Mouse (Mus musculus) embryonic facial prominence, embryonic 13.5 days (tissue): Measurements from ENCODE around the gene Pde5a. TPM values are rescaled to one million over a fixed set of nuclear protein-coding genes. Genes with fewer than 3 reads are reported as not detected.

Experiments used
- ATAC-seq: fragments of 200-750 bp; cut with Nextera tagmentation; 2 replicates; pipeline ENCODE4 v1.8.0; 2017; ENCODE audit warnings: low read depth; ENCODE audit not compliant: insufficient number of reproducible peaks, insufficient read depth, low FRiP score, low TSS enrichment
- H3K27ac ChIP-seq: fragments of 300-500 bp; sonication (generic); 2 replicates; pipeline ENCODE4 v1.5.1; 2015; ENCODE audit warnings: moderate library complexity, mild to moderate bottlenecking, inconsistent platforms
- H3K27me3 ChIP-seq: fragments of 300-500 bp; sonication (generic); 2 replicates; pipeline ENCODE4 v1.6.1; 2015; ENCODE audit warnings: mild to moderate bottlenecking, inconsistent platforms
- H3K36me3 ChIP-seq: fragments of 300-500 bp; sonication (generic); 2 replicates; pipeline ENCODE4 v1.6.1; 2015; ENCODE audit warnings: mild to moderate bottlenecking, inconsistent platforms
- H3K4me1 ChIP-seq: fragments of 300-500 bp; sonication (generic); 2 replicates; pipeline ENCODE4 v1.6.1; 2015; ENCODE audit warnings: inconsistent platforms
- H3K4me2 ChIP-seq: fragments of 300-500 bp; sonication (generic); 2 replicates; pipeline ENCODE4 v1.6.1; 2015; ENCODE audit warnings: moderate library complexity, mild to moderate bottlenecking, inconsistent platforms
- H3K4me3 ChIP-seq: fragments of 300-500 bp; sonication (generic); 2 replicates; pipeline ENCODE4 v1.5.1; 2015; ENCODE audit warnings: mild to moderate bottlenecking, inconsistent platforms
- H3K9ac ChIP-seq: fragments of 300-500 bp; sonication (generic); 2 replicates; pipeline ENCODE4 v1.6.1; 2015; ENCODE audit warnings: mild to moderate bottlenecking, inconsistent platforms
- H3K9me3 ChIP-seq: fragments of 300-500 bp; sonication (generic); 2 replicates; pipeline ENCODE4 v1.6.1; 2016; ENCODE audit warnings: inconsistent platforms
- WGBS: fragments of 180-500 bp; shearing (Covaris S2); methylation state at CpG from one replicate; pipeline ENCODE4 v1.1.7; 2015; ENCODE audit warnings: mixed read lengths; 5-methylcytosine and 5-hydroxymethylcytosine counted together
- polyA plus RNA-seq: library from polyadenylated mRNA; unstranded; fragments of >200 nt; fragmentation: Nextera tagmentation; extraction: Ambion mirVana; gene quantifications from 2 replicates; pipeline ENCODE4 v1.2.1, GENCODE M21; 2015

The Pde5a gene
- polyA plus RNA-seq: 5.9 and 7.4 TPM in 2 replicates

DNA sequence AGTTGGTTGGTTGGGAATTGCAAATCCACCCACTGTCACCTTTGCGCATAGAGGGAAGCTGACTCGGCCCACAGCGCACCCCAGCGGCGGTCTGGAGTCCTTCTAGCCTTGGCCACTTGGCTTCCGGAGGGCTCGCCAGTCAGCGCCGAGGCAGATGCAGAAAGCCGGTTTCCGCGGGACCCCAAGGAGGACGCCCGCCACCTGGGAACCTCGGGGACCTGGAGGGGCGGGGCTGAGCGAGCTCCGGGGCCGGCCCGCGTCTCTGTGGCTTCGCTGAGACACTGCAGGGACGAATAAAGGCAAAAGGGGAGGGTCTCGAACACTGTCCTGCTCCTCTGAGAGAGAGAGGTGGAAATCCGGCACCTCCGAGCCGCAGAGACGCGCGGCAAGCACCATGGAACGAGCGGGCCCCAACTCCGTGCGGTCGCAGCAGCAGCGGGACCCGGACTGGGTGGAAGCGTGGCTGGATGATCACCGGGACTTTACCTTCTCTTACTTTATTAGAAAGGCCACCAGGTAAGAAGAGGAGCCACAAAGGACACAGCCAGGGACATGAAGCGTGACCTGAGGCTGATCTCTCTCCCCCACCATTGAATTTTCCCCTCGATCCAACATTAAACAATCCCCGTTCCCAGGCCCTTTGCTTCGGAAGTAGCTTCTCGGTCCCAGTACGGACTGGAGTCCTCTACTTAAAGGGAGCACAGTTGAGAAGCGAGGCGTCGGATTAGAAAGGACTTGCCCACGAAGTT lies at the start of gene Pde5a:
Gene Pde5a (plus strand): TSS at position 96 of the 749 bp plus-strand sequence.
- H3K4me1 ChIP-seq: peaks cover 17% of the 10 kb centered on the region
- H3K9ac ChIP-seq: peak within 1 kb of the TSS; percentile 86
- H3K9me3 ChIP-seq: no peaks in the 10 kb centered on the region
- H3K4me3 ChIP-seq: peak within 1 kb of the TSS; percentile 79
- WGBS: under 1% methylated on average over 49 of the region's 49 CpGs
- H3K4me2 ChIP-seq: peak within 1 kb of the TSS; percentile 70
- peak within 1 kb of the TSS; percentile 96 for H3K27ac ChIP-seq
- H3K36me3 ChIP-seq: no peaks in the 10 kb centered on the region
- ATAC-seq: 0 out of 2 replicates have a peak, but pooled peaks have one; percentile 27
- no peaks in the 10 kb centered on the region for H3K27me3 ChIP-seq

DNA sequence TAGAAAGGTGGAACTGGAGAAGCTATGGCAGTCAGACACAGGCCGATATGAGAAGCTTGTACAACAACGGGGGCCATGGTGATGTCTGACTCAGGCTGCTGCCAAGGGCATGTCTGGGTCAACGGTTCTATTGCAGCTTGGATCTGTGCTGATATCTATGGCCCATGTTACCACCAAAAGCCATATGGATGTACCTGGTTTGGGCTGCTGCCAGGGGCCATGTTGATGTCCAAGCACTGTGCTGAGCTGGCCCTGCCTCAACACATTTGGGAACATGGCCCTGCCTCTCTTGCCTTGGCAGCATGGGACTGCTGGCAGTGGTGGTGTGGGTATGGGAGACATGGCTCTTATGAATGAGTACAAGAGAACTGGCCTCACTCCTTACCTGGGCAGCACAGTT lies 47.9 kb upstream of the Pde5a start:
- Histone ChIP-seq H3K36me3 (no peaks in the 10 kb centered on the region), H3K27ac (no peak overlapping the region), H3K4me2 (no peak overlapping the region), H3K9ac (no peak overlapping the region), H3K4me1 (no peaks in the 10 kb centered on the region), H3K4me3 (no peak overlapping the region), H3K27me3 (no peaks in the 10 kb centered on the region), H3K9me3 (no peaks in the 10 kb centered on the region)
- WGBS: 92% methylated on average over 3 of the region's 3 CpGs
- peak; percentile 32; the same call in 1 of the 2 replicates for ATAC-seq

DNA sequence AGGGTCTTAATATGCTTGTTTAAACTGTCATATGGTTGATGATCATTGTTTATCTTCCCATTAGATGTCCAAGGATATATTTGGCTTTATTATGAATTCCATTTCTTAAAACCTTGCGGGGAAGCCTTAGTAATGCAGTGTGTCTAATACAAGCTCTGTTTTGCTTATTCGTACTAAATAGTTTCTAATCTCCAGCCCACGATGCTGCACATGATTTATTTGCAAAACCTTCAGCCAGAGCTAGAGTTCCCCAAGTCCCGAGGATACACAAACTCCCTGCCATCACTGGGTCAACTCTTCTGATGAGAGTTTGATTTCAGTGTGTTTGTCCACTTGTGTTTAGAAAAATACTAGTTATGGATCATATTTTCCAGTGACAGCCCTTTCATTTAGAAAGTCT lies 46.4 kb upstream of the Pde5a start:
- H3K4me1 ChIP-seq: no peaks in the 10 kb centered on the region
- 76% methylated on average over 4 of the region's 4 CpGs for WGBS

DNA sequence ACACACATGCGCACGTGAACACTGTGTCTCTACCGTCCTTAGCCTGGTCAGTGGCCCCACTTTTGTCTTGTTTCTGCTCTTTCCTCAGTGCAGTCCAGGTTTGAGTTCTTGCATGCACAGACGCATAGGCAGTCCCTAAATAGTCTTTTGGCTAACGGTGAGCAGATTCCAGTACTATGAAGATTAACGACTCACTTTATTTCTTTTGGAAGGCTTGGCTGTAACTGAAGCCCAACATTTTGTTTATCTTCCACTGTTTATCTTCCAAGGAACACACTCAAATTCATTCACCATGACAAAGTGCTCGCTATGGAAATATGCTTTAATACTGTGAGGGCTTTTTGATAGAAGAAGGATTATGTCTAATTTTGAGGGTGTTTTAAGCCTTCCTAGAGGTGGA lies 43.9 kb upstream of the Pde5a start:
- Histone ChIP-seq H3K4me1 (no peaks in the 10 kb centered on the region), H3K36me3 (no peaks in the 10 kb centered on the region), H3K27me3 (no peaks in the 10 kb centered on the region), H3K4me2 (no peak overlapping the region), H3K9me3 (no peaks in the 10 kb centered on the region), H3K27ac (no peak overlapping the region), H3K9ac (no peak overlapping the region), H3K4me3 (no peak overlapping the region)
- ATAC-seq: no peak
- WGBS: 85% methylated on average over 7 of the region's 7 CpGs

More for the DNA sequence above, 46.4 kb upstream of the Pde5a start:
- Histone ChIP-seq H3K27me3 (no peaks in the 10 kb centered on the region), H3K36me3 (no peaks in the 10 kb centered on the region), H3K4me3 (no peak overlapping the region), H3K27ac (no peak overlapping the region), H3K9me3 (no peaks in the 10 kb centered on the region), H3K9ac (no peak overlapping the region), H3K4me2 (no peak overlapping the region)
- no peak for ATAC-seq

DNA sequence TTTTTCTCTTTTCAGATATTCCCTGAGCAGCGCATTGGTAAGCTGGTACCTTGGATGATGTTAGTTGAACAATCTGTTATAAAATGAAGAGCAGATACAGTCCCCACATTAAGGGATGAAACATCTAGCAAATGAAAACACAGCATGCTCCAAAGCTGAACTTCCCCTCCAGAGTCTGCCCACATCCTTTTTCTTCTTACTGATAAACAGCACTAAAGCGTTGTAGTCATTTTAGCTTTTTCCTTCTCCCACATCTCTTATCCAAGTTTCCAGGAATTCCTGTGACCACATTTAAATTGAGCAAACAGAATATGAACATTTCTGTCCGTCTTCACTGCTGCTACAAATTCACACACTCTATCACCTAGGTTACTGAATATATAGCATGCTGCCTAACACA lies 35.7 kb upstream of the Pde5a start:
- Histone ChIP-seq H3K27ac (no peak overlapping the region), H3K4me3 (no peak overlapping the region), H3K4me2 (no peak overlapping the region), H3K36me3 (no peaks in the 10 kb centered on the region), H3K27me3 (no peaks in the 10 kb centered on the region), H3K9me3 (no peaks in the 10 kb centered on the region), H3K4me1 (no peaks in the 10 kb centered on the region), H3K9ac (no peak overlapping the region)
- ATAC-seq: no peak
- WGBS: 73% methylated on average over 3 of the region's 3 CpGs

DNA sequence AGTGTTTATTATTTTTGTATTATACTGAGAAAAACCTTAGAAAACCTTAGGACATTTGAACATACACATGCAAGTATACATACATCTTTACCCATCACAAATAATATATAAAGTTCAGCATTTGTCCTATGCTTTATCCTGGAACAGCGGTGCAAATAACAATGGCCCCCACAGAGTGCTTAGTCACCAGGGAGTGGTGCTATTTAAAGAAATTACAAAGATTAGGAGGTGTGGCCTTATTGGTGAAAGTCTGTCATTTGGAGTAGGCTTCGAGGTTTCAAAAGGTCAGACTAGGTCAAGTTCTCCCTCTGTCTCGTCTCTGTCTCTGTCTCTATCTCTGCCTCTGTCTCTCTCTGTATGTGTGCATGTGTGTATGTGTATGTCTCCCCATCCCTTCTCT lies 32.9 kb upstream of the Pde5a start:
- no peak overlapping the region for H3K4me3 ChIP-seq
- no peak overlapping the region for H3K27ac ChIP-seq
- H3K9me3 ChIP-seq: no peaks in the 10 kb centered on the region
- 76% methylated on average over 3 of the region's 3 CpGs for WGBS
- H3K27me3 ChIP-seq: no peaks in the 10 kb centered on the region
- H3K36me3 ChIP-seq: no peaks in the 10 kb centered on the region
- ATAC-seq: no peak
- no peak overlapping the region for H3K4me2 ChIP-seq
- no peak overlapping the region for H3K9ac ChIP-seq
- no peaks in the 10 kb centered on the region for H3K4me1 ChIP-seq

DNA sequence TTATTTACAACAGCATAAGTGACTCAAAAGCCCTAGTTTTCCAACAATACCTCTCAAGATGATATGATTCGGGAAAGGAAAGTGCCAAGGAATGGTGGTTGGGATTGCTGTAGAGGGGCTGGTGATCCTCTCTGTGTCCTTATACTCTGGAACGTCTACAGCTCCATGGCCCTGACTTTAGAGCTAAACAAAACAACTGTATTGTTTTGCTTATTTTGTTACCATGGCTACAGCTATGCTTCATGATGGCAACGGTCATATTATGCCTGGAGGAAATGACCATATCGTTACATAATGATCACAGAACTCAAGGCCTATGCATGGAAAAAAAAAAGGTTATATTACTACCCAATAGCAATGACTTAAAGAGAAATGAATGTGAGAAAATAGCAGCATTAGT lies 32.1 kb upstream of the Pde5a start:
- Histone ChIP-seq H3K9ac (no peak overlapping the region), H3K9me3 (no peaks in the 10 kb centered on the region), H3K27ac (no peak overlapping the region), H3K4me3 (no peak overlapping the region), H3K4me2 (no peak overlapping the region), H3K27me3 (no peaks in the 10 kb centered on the region), H3K36me3 (no peaks in the 10 kb centered on the region), H3K4me1 (no peaks in the 10 kb centered on the region)
- WGBS: 75% methylated on average over 4 of the region's 4 CpGs
- no peak for ATAC-seq

DNA sequence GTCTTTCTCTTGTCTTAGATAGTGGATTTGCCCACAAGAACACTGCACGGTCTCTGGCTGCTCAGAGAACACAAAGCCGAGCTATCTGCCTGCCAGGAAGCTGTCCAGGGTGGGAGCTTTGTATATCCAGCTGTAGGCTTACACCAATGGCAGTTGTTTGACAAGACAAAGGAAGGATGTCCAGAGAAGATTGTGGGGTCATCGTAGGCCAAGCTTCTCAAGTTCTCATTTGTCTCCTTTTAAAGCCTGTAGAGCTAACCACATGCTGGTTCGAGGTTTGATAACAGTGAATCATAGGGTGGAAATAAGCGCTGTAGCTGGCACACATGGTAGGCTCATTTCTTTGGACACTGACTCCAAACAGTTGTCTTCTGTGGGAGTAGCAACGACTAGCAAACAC lies 24.5 kb upstream of the Pde5a start:
- H3K9me3 ChIP-seq: no peaks in the 10 kb centered on the region
- no peaks in the 10 kb centered on the region for H3K36me3 ChIP-seq
- no peak overlapping the region for H3K4me3 ChIP-seq
- H3K4me1 ChIP-seq: no peaks in the 10 kb centered on the region
- H3K27ac ChIP-seq: no peak overlapping the region
- no peak for ATAC-seq
- no peaks in the 10 kb centered on the region for H3K27me3 ChIP-seq
- no peak overlapping the region for H3K4me2 ChIP-seq
- WGBS: 41% methylated on average over 6 of the region's 6 CpGs
- no peak overlapping the region for H3K9ac ChIP-seq

DNA sequence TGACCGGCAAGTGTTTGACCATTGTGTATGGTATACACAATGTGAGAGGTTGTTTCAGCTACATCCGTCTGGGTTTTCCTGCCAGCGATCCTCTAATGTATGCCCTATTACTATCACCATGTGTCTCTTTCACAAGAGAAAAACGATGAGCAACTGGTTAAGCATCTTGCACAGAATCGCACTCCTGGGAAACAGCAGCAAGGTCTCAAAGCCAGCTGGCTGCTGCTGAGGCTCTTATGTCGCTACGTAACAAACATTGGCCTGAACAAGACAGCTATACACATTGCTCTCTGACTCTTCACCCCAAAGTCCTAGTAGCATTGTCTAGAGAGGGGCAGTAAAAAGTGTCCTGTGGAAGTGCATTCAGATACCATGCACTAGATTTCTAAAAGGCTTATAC lies 23.5 kb upstream of the Pde5a start:
- Histone ChIP-seq H3K27me3 (no peaks in the 10 kb centered on the region), H3K36me3 (no peaks in the 10 kb centered on the region), H3K27ac (no peak overlapping the region), H3K9ac (no peak overlapping the region), H3K4me3 (no peak overlapping the region), H3K4me2 (no peak overlapping the region), H3K4me1 (no peaks in the 10 kb centered on the region), H3K9me3 (no peaks in the 10 kb centered on the region)
- 89% methylated on average over 7 of the region's 7 CpGs for WGBS
- no peak for ATAC-seq

DNA sequence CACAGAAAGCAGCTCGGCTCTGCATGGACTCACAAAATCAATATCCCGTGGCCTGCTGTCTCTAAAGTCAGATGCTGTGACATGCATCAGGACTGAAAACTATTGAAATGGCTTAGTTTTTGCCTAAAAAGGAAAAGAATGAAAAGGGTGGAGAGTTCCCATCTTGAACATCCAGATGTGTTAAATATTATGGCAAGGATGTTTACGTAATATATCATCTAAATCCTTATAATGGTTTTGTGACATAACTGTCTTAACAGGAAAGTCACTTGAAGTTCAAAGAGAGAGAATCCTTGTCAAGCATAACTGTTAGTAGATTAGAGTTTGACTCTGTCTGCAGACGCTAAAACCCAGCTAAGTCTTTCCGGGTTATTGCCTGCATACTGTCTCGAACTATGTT lies 20.3 kb upstream of the Pde5a start:
- 75% methylated on average over 6 of the region's 6 CpGs for WGBS

DNA sequence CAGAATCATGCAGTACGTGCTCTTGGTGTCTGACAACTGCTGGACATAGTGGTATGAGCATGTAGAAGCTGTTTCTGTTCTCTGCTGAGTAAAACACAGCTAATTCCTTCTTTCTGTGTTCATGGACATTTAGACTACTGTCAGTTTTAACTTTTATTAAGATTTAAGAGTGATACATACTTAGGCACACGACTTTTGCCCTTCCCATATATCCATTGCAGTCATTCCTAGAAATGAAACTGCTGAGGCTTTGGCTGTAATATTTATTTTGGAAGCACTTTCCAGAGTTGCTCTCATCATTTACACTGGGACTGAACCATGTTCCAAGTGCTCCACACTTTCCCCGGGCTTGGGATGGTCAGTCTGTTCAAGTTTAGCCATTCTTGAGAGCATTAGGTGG lies 18.6 kb upstream of the Pde5a start:
- WGBS: 90% methylated on average over 3 of the region's 3 CpGs
- Histone ChIP-seq H3K27ac (no peak overlapping the region), H3K9ac (no peak overlapping the region), H3K9me3 (no peaks in the 10 kb centered on the region), H3K36me3 (no peaks in the 10 kb centered on the region), H3K27me3 (no peaks in the 10 kb centered on the region), H3K4me2 (no peak overlapping the region), H3K4me3 (no peak overlapping the region), H3K4me1 (no peaks in the 10 kb centered on the region)
- no peak for ATAC-seq

More for the DNA sequence above, 20.3 kb upstream of the Pde5a start:
- Histone ChIP-seq H3K9ac (no peak overlapping the region), H3K36me3 (no peaks in the 10 kb centered on the region), H3K4me1 (no peaks in the 10 kb centered on the region), H3K9me3 (no peaks in the 10 kb centered on the region), H3K27ac (no peak overlapping the region), H3K4me2 (no peak overlapping the region), H3K4me3 (no peak overlapping the region), H3K27me3 (no peaks in the 10 kb centered on the region)
- ATAC-seq: no peak

DNA sequence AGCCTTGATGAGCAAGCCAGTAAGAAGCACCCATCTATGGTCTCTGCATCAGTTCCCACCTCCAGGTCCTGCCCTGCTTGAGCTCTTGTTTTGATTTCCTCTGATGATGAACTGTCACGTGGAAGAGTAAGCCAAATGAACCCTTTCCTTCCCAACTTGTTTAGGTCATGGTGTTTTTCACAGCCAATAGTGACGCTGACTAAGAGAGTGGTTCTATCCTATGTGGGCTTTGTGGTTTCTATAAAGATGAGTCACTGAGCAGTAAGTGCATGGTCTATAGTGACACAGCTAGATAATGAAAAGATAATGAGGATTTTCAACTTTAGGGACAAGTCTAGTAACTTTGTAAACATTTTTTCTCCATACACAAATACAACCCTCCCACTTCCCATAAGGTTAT lies 10.1 kb upstream of the Pde5a start:
- ATAC-seq: no peak
- no peaks in the 10 kb centered on the region for H3K4me1 ChIP-seq
- H3K4me2 ChIP-seq: no peak overlapping the region
- H3K9me3 ChIP-seq: no peaks in the 10 kb centered on the region
- no peaks in the 10 kb centered on the region for H3K27me3 ChIP-seq
- H3K4me3 ChIP-seq: no peak overlapping the region
- no peaks in the 10 kb centered on the region for H3K36me3 ChIP-seq
- H3K9ac ChIP-seq: no peak overlapping the region
- WGBS: 69% methylated on average over 2 of the region's 2 CpGs
- H3K27ac ChIP-seq: no peak overlapping the region
